Mouse (Mus musculus) small intestine, adult 2 months (tissue): ENCODE results near the gene Stk32b. TPM values are rescaled to one million over a fixed set of nuclear protein-coding genes. Genes with fewer than 3 reads are reported as not detected.

Source experiments
- H3K27ac ChIP-seq: fragments of 200-500 bp; 2 replicates; pipeline ENCODE4 v1.5.1; 2012; ENCODE audit warnings: low read depth, low read length, control low read depth, inconsistent platforms; ENCODE audit not compliant: insufficient read depth
- H3K27me3 ChIP-seq: fragments of 200-500 bp; 2 replicates; pipeline ENCODE4 v1.6.1; 2012; ENCODE audit warnings: mild to moderate bottlenecking, moderate library complexity, low read length, inconsistent platforms; ENCODE audit not compliant: control insufficient read depth, insufficient read depth
- H3K36me3 ChIP-seq: fragments of 200-500 bp; 2 replicates; pipeline ENCODE4 v1.6.1; 2012; ENCODE audit warnings: mild to moderate bottlenecking, low read length, control low read depth, inconsistent platforms; ENCODE audit not compliant: control insufficient read depth, insufficient read depth
- H3K4me1 ChIP-seq: fragments of 200-500 bp; 2 replicates; pipeline ENCODE4 v1.6.1; 2012; ENCODE audit warnings: low read length, inconsistent platforms, mixed read lengths; ENCODE audit not compliant: control insufficient read depth, insufficient read depth, insufficient read length
- H3K4me3 ChIP-seq: fragments of 200-500 bp; 2 replicates; pipeline ENCODE4 v1.5.1; 2012; ENCODE audit warnings: low read depth, mild to moderate bottlenecking, control low read depth, inconsistent platforms, low read length, moderate library complexity
- CTCF ChIP-seq: fragments of 200-500 bp; IDR thresholded peaks from 2 replicates; pipeline ENCODE4 v1.5.1; 2012; ENCODE audit warnings: low read depth, mild to moderate bottlenecking, control low read depth, inconsistent platforms, low read length, moderate library complexity, mixed read lengths; ENCODE audit not compliant: insufficient replicate concordance, insufficient read length; ENCODE audit errors: extremely low read depth
- POLR2A ChIP-seq: fragments of 200-500 bp; IDR thresholded peaks from 2 replicates; pipeline ENCODE4 v1.6.1; 2012; ENCODE audit warnings: low read depth, mild to moderate bottlenecking, control low read depth, inconsistent platforms, low read length, moderate library complexity
- WGBS: fragments of 180-500 bp; shearing (Covaris S2); methylation state at CpG from one replicate; pipeline ENCODE4 v1.1.7; 2018; 5-methylcytosine and 5-hydroxymethylcytosine counted together
- polyA plus RNA-seq: library from polyadenylated mRNA; depleted of rRNA; stranded (reverse); fragments of >200 nt; gene quantifications from 2 replicates; pipeline ENCODE4 v1.2.3, GENCODE M21; 2012

The Stk32b gene
- polyA plus RNA-seq, 1 experiment: not detected

GRCm38 (mm10) chr5:37657741-37658140, 59.2 kb downstream of the Stk32b start:
- H3K27me3 ChIP-seq: no peaks in the 10 kb centered on the region
- TF ChIP-seq CTCF (no peak), POLR2A (no peak)
- WGBS: 88% methylated on average over 6 of the region's 6 CpGs

GRCm38 (mm10) chr5:37655208-37655607, 61.8 kb downstream of the Stk32b start:
- no peak overlapping the region for H3K27ac ChIP-seq
- 73% methylated on average over 5 of the region's 5 CpGs for WGBS
- H3K4me3 ChIP-seq: no peak overlapping the region
- H3K4me1 ChIP-seq: peaks cover 3% of the 10 kb centered on the region; the same call in 1 of the 2 replicates
- no peak for TF ChIP-seq POLR2A
- TF ChIP-seq CTCF: no peak
- no peaks in the 10 kb centered on the region for H3K36me3 ChIP-seq
- H3K27me3 ChIP-seq: no peaks in the 10 kb centered on the region

More at GRCm38 (mm10) chr5:37657741-37658140, 59.2 kb downstream of the Stk32b start:
- no peak overlapping the region for H3K4me3 ChIP-seq
- no peaks in the 10 kb centered on the region for H3K4me1 ChIP-seq
- no peak overlapping the region for H3K27ac ChIP-seq
- H3K36me3 ChIP-seq: no peaks in the 10 kb centered on the region

- no peaks in the 10 kb centered on the region for H3K36me3 ChIP-seq
- H3K27ac ChIP-seq: peak overlapping the region; percentile 19; the same call in 1 of the 2 replicates
- H3K4me1 ChIP-seq: peaks cover 7% of the 10 kb centered on the region; the same call in 1 of the 2 replicates
- H3K4me3 ChIP-seq: no peak overlapping the region
- H3K27me3 ChIP-seq: no peaks in the 10 kb centered on the region
- WGBS: 19% methylated on average over 10 of the region's 10 CpGs
- TF ChIP-seq CTCF (no peak), POLR2A (no peak)
Observed at GRCm38 (mm10) chr5:37650681-37651211, 66.2 kb downstream of the Stk32b start.

- no peak overlapping the region for H3K4me3 ChIP-seq
- H3K4me1 ChIP-seq: peaks cover 7% of the 10 kb centered on the region; the same call in 1 of the 2 replicates
- TF ChIP-seq POLR2A (no peak), CTCF (no peak)
- H3K36me3 ChIP-seq: no peaks in the 10 kb centered on the region
- H3K27me3 ChIP-seq: no peaks in the 10 kb centered on the region
- 62% methylated on average over 1 of the region's 1 CpGs for WGBS
- no peak overlapping the region for H3K27ac ChIP-seq
Observed at GRCm38 (mm10) chr5:37650089-37650601, 66.8 kb downstream of the Stk32b start.

GRCm38 (mm10) chr5:37644082-37644481, 72.9 kb downstream of the Stk32b start:
- no peak for TF ChIP-seq POLR2A
- TF ChIP-seq CTCF: no peak
- Histone ChIP-seq H3K36me3 (no peaks in the 10 kb centered on the region), H3K27me3 (no peaks in the 10 kb centered on the region), H3K27ac (no peak overlapping the region), H3K4me3 (no peak overlapping the region), H3K4me1 (no peaks in the 10 kb centered on the region)
- WGBS: 74% methylated on average over 7 of the region's 7 CpGs

GRCm38 (mm10) chr5:37642486-37642885, 74.5 kb downstream of the Stk32b start:
- Histone ChIP-seq H3K27me3 (no peaks in the 10 kb centered on the region), H3K27ac (no peak overlapping the region), H3K4me3 (no peak overlapping the region), H3K4me1 (no peaks in the 10 kb centered on the region), H3K36me3 (no peaks in the 10 kb centered on the region)
- TF ChIP-seq POLR2A: no peak
- TF ChIP-seq CTCF: no peak
- 84% methylated on average over 7 of the region's 7 CpGs for WGBS

GRCm38 (mm10) chr5:37634791-37635190, 82.2 kb downstream of the Stk32b start:
- 76% methylated on average over 2 of the region's 2 CpGs for WGBS
- H3K36me3 ChIP-seq: no peaks in the 10 kb centered on the region
- peaks cover 6% of the 10 kb centered on the region; the same call in 1 of the 2 replicates for H3K4me1 ChIP-seq
- no peaks in the 10 kb centered on the region for H3K27me3 ChIP-seq
- TF ChIP-seq POLR2A (no peak), CTCF (no peak)
- no peak overlapping the region for H3K4me3 ChIP-seq
- H3K27ac ChIP-seq: no peak overlapping the region
